Mouse (Mus musculus) midbrain, embryonic 12.5 days (tissue): ENCODE results near the gene Arhgef3. TPM values are rescaled to one million over a fixed set of nuclear protein-coding genes. Genes with fewer than 3 reads are reported as not detected.

Experiments used
- ATAC-seq: fragments of 200-750 bp; cut with Nextera tagmentation; 2 replicates; pipeline ENCODE4 v1.8.0; 2017; ENCODE audit warnings: low read depth, moderate TSS enrichment, moderate library complexity; ENCODE audit not compliant: low FRiP score
- H3K27ac ChIP-seq: fragments of 300-500 bp; sonication (generic); replicated peaks from 2 replicates; pipeline ENCODE4 v1.5.1; 2016; ENCODE audit warnings: mild to moderate bottlenecking
- H3K27me3 ChIP-seq: fragments of 300-500 bp; sonication (generic); 2 replicates; pipeline ENCODE4 v1.6.1; 2016; ENCODE audit warnings: mild to moderate bottlenecking
- H3K36me3 ChIP-seq: fragments of 300-500 bp; sonication (generic); 2 replicates; pipeline ENCODE4 v1.6.1; 2016
- H3K4me1 ChIP-seq: fragments of 300-500 bp; sonication (generic); 2 replicates; pipeline ENCODE4 v1.6.1; 2016
- H3K4me2 ChIP-seq: fragments of 300-500 bp; sonication (generic); replicated peaks from 2 replicates; pipeline ENCODE4 v1.6.1; 2016; ENCODE audit warnings: mild to moderate bottlenecking, moderate library complexity
- H3K4me3 ChIP-seq: fragments of 300-500 bp; sonication (generic); 2 replicates; pipeline ENCODE4 v1.5.1; 2016; ENCODE audit warnings: mild to moderate bottlenecking
- H3K9ac ChIP-seq: fragments of 300-500 bp; sonication (generic); replicated peaks from 2 replicates; pipeline ENCODE4 v1.6.1; 2016; ENCODE audit warnings: mild to moderate bottlenecking, moderate library complexity
- H3K9me3 ChIP-seq: fragments of 300-500 bp; sonication (generic); 2 replicates; pipeline ENCODE4 v1.6.1; 2016; ENCODE audit warnings: mild to moderate bottlenecking
- WGBS: fragments of 180-500 bp; shearing (Covaris S2); methylation state at CpG from one replicate; pipeline ENCODE4 v1.1.7; 2016; 5-methylcytosine and 5-hydroxymethylcytosine counted together
- polyA plus RNA-seq: library from polyadenylated mRNA; unstranded; fragments of >200 nt; fragmentation: Nextera tagmentation; extraction: Ambion mirVana; gene quantifications from 2 replicates; pipeline ENCODE4 v1.2.1, GENCODE M21; 2016

Arhgef3 gene
- polyA plus RNA-seq, 1 experiment from 2014 or later, result 2.2 TPM

DNA sequence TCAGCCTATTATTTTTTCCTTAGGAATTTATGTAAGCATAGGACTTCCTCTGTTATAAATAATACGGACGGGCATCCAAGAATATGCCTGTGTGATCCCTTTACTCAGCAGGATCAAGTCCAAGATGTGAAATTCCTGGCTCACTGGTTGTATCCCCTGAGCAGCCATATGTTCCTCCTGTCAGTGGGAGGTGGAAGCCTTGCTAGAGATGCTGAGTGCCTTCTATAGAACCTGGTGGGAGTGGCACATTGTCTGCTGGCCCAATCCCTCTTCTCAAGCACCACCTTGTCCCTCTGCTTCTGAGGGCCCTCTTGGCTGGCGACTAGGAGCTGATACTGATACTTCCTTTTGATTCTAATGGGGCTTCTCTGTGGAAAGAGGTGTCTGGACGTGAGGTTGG, 155.1 kb downstream of the Arhgef3 start:
- Histone ChIP-seq H3K4me3 (no peak overlapping the region), H3K4me2 (no peak overlapping the region), H3K9ac (no peak overlapping the region), H3K9me3 (no peaks in the 10 kb centered on the region), H3K36me3 (no peaks in the 10 kb centered on the region), H3K4me1 (peaks cover 17% of the 10 kb centered on the region), H3K27ac (no peak overlapping the region), H3K27me3 (peaks cover 9% of the 10 kb centered on the region; the same call in 1 of the 2 replicates)
- 80% methylated on average over 4 of the region's 4 CpGs for WGBS
- ATAC-seq, result no peak

GRCm38 (mm10) chr14:27270466-27270865, 155.8 kb downstream of the Arhgef3 start:
- H3K9me3 ChIP-seq, result no peaks in the 10 kb centered on the region
- 94% methylated on average over 4 of the region's 4 CpGs for WGBS
- no peak for ATAC-seq
- peaks cover 9% of the 10 kb centered on the region; the same call in 1 of the 2 replicates for H3K27me3 ChIP-seq
- no peak overlapping the region for H3K9ac ChIP-seq
- H3K27ac ChIP-seq, result no peak overlapping the region
- H3K4me1 ChIP-seq, result peaks cover 17% of the 10 kb centered on the region
- no peak overlapping the region for H3K4me3 ChIP-seq
- H3K36me3 ChIP-seq, result no peaks in the 10 kb centered on the region
- no peak overlapping the region for H3K4me2 ChIP-seq

- peak; percentile 52; the same call in 1 of the 2 replicates for ATAC-seq
- peak overlapping the region; percentile 56 for H3K27ac ChIP-seq
- WGBS, result 56% methylated on average over 10 of the region's 10 CpGs
- H3K4me1 ChIP-seq, result peaks cover 17% of the 10 kb centered on the region
- H3K9ac ChIP-seq, result no peak overlapping the region
- H3K9me3 ChIP-seq, result no peaks in the 10 kb centered on the region
- no peaks in the 10 kb centered on the region for H3K36me3 ChIP-seq
- H3K27me3 ChIP-seq, result peaks cover 9% of the 10 kb centered on the region; the same call in 1 of the 2 replicates
- H3K4me3 ChIP-seq, result no peak overlapping the region
- H3K4me2 ChIP-seq, result no peak overlapping the region
These were observed 156.8 kb downstream of the Arhgef3 start for GRCm38 (mm10) chr14:27271371-27272071.

- peaks cover 17% of the 10 kb centered on the region for H3K4me1 ChIP-seq
- 9% methylated on average over 11 of the region's 11 CpGs for WGBS
- ATAC-seq, result no peak
- H3K27ac ChIP-seq, result peak overlapping the region; percentile 56
- H3K27me3 ChIP-seq, result peaks cover 9% of the 10 kb centered on the region; the same call in 1 of the 2 replicates
- no peaks in the 10 kb centered on the region for H3K36me3 ChIP-seq
- no peaks in the 10 kb centered on the region for H3K9me3 ChIP-seq
- no peak overlapping the region for H3K9ac ChIP-seq
- H3K4me2 ChIP-seq, result 0 out of 2 replicates have a peak overlapping the region, but pooled peaks have one; percentile 8
- H3K4me3 ChIP-seq, result no peak overlapping the region
These were observed 157.6 kb downstream of the Arhgef3 start for GRCm38 (mm10) chr14:27272072-27272834.

GRCm38 (mm10) chr14:27272835-27273138, 158.1 kb downstream of the Arhgef3 start:
- H3K4me3 ChIP-seq, result no peak overlapping the region
- no peaks in the 10 kb centered on the region for H3K36me3 ChIP-seq
- ATAC-seq, result no peak
- H3K9ac ChIP-seq, result no peak overlapping the region
- H3K27me3 ChIP-seq, result peaks cover 9% of the 10 kb centered on the region; the same call in 1 of the 2 replicates
- 46% methylated on average over 2 of the region's 2 CpGs for WGBS
- no peak overlapping the region for H3K4me2 ChIP-seq
- peak overlapping the region; percentile 56; the same call in 1 of the 2 replicates for H3K27ac ChIP-seq
- H3K9me3 ChIP-seq, result no peaks in the 10 kb centered on the region
- peaks cover 17% of the 10 kb centered on the region for H3K4me1 ChIP-seq

DNA sequence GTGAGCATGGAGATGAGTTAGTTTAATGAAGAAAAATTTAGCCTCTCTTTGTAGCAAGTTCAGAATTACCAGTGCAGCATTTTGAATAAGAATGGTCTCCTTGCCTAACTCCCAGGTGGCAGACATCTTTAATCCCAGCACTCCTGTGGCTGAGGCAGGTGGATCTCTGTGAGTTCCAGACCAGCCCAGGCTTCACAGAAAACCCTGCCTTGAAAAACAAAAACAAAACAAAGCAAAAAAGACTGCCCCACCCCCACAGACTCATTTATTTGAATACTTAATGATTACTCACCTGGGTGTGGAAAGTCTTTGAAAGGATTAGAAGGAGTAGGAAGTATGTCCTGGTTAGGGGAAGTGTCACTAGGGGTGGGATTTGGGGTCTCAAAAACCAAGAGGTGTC, 158.5 kb downstream of the Arhgef3 start:
- no peak overlapping the region for H3K4me2 ChIP-seq

GRCm38 (mm10) chr14:27277259-27277658, 162.6 kb downstream of the Arhgef3 start:
- Histone ChIP-seq H3K4me2 (no peak overlapping the region), H3K4me1 (peaks cover 6% of the 10 kb centered on the region), H3K9me3 (no peaks in the 10 kb centered on the region), H3K4me3 (no peak overlapping the region), H3K27ac (no peak overlapping the region), H3K27me3 (no peaks in the 10 kb centered on the region), H3K36me3 (no peaks in the 10 kb centered on the region), H3K9ac (no peak overlapping the region)
- 93% methylated on average over 3 of the region's 3 CpGs for WGBS
- no peak for ATAC-seq

More for the DNA sequence above, 158.5 kb downstream of the Arhgef3 start:
- Histone ChIP-seq H3K27me3 (peaks cover 9% of the 10 kb centered on the region; the same call in 1 of the 2 replicates), H3K27ac (no peak overlapping the region), H3K4me3 (no peak overlapping the region), H3K9ac (no peak overlapping the region), H3K9me3 (no peaks in the 10 kb centered on the region), H3K36me3 (no peaks in the 10 kb centered on the region), H3K4me1 (peaks cover 17% of the 10 kb centered on the region)
- ATAC-seq, result no peak

- no peak overlapping the region for H3K9ac ChIP-seq
- H3K4me2 ChIP-seq, result no peak overlapping the region
- H3K27ac ChIP-seq, result no peak overlapping the region
- ATAC-seq, result no peak
- WGBS, result 89% methylated on average over 8 of the region's 8 CpGs
- H3K9me3 ChIP-seq, result no peaks in the 10 kb centered on the region
- H3K36me3 ChIP-seq, result no peaks in the 10 kb centered on the region
- H3K27me3 ChIP-seq, result no peaks in the 10 kb centered on the region
- no peak overlapping the region for H3K4me3 ChIP-seq
- no peaks in the 10 kb centered on the region for H3K4me1 ChIP-seq
These were observed 165.6 kb downstream of the Arhgef3 start for GRCm38 (mm10) chr14:27280201-27280890.

- no peak for ATAC-seq
- Histone ChIP-seq H3K27ac (no peak overlapping the region), H3K4me3 (no peak overlapping the region), H3K36me3 (no peaks in the 10 kb centered on the region), H3K27me3 (no peaks in the 10 kb centered on the region), H3K9ac (no peak overlapping the region), H3K4me1 (no peaks in the 10 kb centered on the region), H3K9me3 (no peaks in the 10 kb centered on the region), H3K4me2 (no peak overlapping the region)
These were observed 169.3 kb downstream of the Arhgef3 start for GRCm38 (mm10) chr14:27283956-27284355.

- Histone ChIP-seq H3K27ac (no peak overlapping the region), H3K27me3 (no peaks in the 10 kb centered on the region), H3K9me3 (no peaks in the 10 kb centered on the region), H3K4me1 (no peaks in the 10 kb centered on the region), H3K4me2 (no peak overlapping the region), H3K36me3 (no peaks in the 10 kb centered on the region), H3K4me3 (no peak overlapping the region), H3K9ac (no peak overlapping the region)
- ATAC-seq, result no peak
- WGBS, result 63% methylated on average over 4 of the region's 4 CpGs
These were observed 171.5 kb downstream of the Arhgef3 start for GRCm38 (mm10) chr14:27286202-27286601.

DNA sequence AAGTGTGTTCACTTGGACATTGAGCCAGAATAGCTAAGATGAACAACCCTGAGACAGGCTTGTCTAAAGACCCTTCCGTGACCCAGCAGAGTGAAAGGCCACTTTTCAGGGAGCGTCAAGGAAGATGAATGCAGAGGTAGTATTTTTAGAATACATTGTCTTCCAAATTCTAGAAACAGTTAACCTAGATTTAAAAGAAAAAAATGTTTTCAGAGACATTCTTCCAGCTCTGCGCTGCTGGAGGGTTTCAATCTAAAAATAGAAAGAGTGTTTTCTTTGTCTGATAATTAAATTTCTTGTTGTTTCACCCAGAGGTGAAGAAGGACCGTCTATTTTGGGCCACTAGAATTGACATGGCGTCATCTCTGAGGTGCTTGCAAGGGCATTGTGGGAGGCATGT, 174.4 kb downstream of the Arhgef3 start:
- no peak overlapping the region for H3K4me3 ChIP-seq
- no peaks in the 10 kb centered on the region for H3K27me3 ChIP-seq
- H3K9me3 ChIP-seq, result no peaks in the 10 kb centered on the region
- H3K4me2 ChIP-seq, result no peak overlapping the region
- H3K36me3 ChIP-seq, result no peaks in the 10 kb centered on the region
- no peak overlapping the region for H3K27ac ChIP-seq
- H3K9ac ChIP-seq, result no peak overlapping the region
- ATAC-seq, result no peak
- WGBS, result 83% methylated on average over 5 of the region's 5 CpGs
- no peaks in the 10 kb centered on the region for H3K4me1 ChIP-seq

DNA sequence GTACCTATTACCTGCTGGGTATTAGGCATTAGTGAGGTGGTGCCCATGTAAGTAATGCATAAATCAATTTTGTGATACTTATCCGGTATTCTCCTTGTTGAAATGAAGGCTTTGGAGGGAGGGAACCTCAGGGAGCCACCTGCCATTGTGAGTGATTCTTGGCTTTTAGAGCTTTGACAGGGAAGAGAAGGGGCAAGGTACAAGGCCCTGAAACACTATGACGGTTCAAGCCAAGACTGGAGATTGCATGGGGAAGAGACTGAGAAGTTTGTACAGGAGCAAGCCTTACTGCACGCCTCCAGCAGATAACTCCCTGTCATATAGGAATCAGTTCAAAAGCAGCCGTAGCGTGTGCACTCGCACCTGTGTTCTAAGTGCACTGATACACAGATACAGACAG, 177.4 kb downstream of the Arhgef3 start:
- Histone ChIP-seq H3K9me3 (no peaks in the 10 kb centered on the region), H3K27me3 (no peaks in the 10 kb centered on the region), H3K4me1 (no peaks in the 10 kb centered on the region), H3K4me2 (no peak overlapping the region), H3K4me3 (no peak overlapping the region), H3K36me3 (no peaks in the 10 kb centered on the region), H3K9ac (no peak overlapping the region), H3K27ac (no peak overlapping the region)
- 91% methylated on average over 6 of the region's 6 CpGs for WGBS
- no peak for ATAC-seq
